Mouse (Mus musculus): Measurements from ENCODE around the gene a. TPM values are rescaled to one million over a fixed set of nuclear protein-coding genes. Genes with fewer than 3 reads are reported as not detected.

Gene a
- polyA plus RNA-seq, 1 experiment, result not detected

- no peaks in the 10 kb centered on the region for H3K4me1 ChIP-seq (ENCODE audit: control insufficient read depth, insufficient read depth, low read length)
- H3K27ac ChIP-seq (ENCODE audit: insufficient read depth, low read length), result no peak overlapping the region
- H3K27me3 ChIP-seq (ENCODE audit: control insufficient read depth, insufficient read depth, low read length, poor library complexity, severe bottlenecking), result no peaks in the 10 kb centered on the region
- H3K4me3 ChIP-seq (ENCODE audit: low read depth, low read length), result no peak overlapping the region
- no peak overlapping the region for H3K9ac ChIP-seq (ENCODE audit: low read depth, poor library complexity, severe bottlenecking)
- H3K9me3 ChIP-seq (replicated peaks; ENCODE audit: control insufficient read depth, insufficient read depth, low read length, poor library complexity, severe bottlenecking), result 0 out of 2 replicates have a peak, but pooled peaks cover under 1% of the 10 kb centered on the region
- no peaks in the 10 kb centered on the region for H3K36me3 ChIP-seq (ENCODE audit: control insufficient read depth, insufficient read depth, low read length, poor library complexity, severe bottlenecking)
- no peak for TF ChIP-seq EP300 (IDR thresholded peaks at IDR 0.05; ENCODE audit: insufficient read depth, low read depth, low read length)
- TF ChIP-seq POLR2A (IDR thresholded peaks at IDR 0.05; ENCODE audit: insufficient read depth, low read length), result no peak
- no peak for TF ChIP-seq CTCF (IDR thresholded peaks at IDR 0.05; ENCODE audit: low read depth, low read length)
Observed at GRCm38 (mm10) chr2:155091743-155092075, 300.5 kb downstream of the a start.

GRCm38 (mm10) chr2:155093418-155093817 lies 302.2 kb downstream of the a start:
- Histone ChIP-seq H3K27me3 (ENCODE audit: control insufficient read depth, insufficient read depth, low read length, poor library complexity, severe bottlenecking) (no peaks in the 10 kb centered on the region), H3K4me3 (ENCODE audit: low read depth, low read length) (no peak overlapping the region), H3K27ac (ENCODE audit: insufficient read depth, low read length) (no peak overlapping the region), H3K9ac (ENCODE audit: low read depth, poor library complexity, severe bottlenecking) (no peak overlapping the region), H3K9me3 (replicated peaks; ENCODE audit: control insufficient read depth, insufficient read depth, low read length, poor library complexity, severe bottlenecking) (0 out of 2 replicates have a peak, but pooled peaks cover 2% of the 10 kb centered on the region), H3K36me3 (ENCODE audit: control insufficient read depth, insufficient read depth, low read length, poor library complexity, severe bottlenecking) (no peaks in the 10 kb centered on the region), H3K4me1 (ENCODE audit: control insufficient read depth, insufficient read depth, low read length) (no peaks in the 10 kb centered on the region)
- TF ChIP-seq CTCF (IDR thresholded peaks at IDR 0.05; ENCODE audit: low read depth, low read length), result no peak

- H3K27me3 ChIP-seq (ENCODE audit: control insufficient read depth, insufficient read depth, low read length, poor library complexity, severe bottlenecking), result no peaks in the 10 kb centered on the region
Observed at GRCm38 (mm10) chr2:155098720-155099380, 307.6 kb downstream of the a start.

GRCm38 (mm10) chr2:155099421-155099820 lies 308.2 kb downstream of the a start:
- no peaks in the 10 kb centered on the region for H3K27me3 ChIP-seq (ENCODE audit: control insufficient read depth, insufficient read depth, low read length, poor library complexity, severe bottlenecking)
- H3K9ac ChIP-seq (ENCODE audit: low read depth, poor library complexity, severe bottlenecking), result no peak overlapping the region
- H3K4me3 ChIP-seq (ENCODE audit: low read depth, low read length), result no peak overlapping the region
- no peaks in the 10 kb centered on the region for H3K36me3 ChIP-seq (ENCODE audit: control insufficient read depth, insufficient read depth, low read length, poor library complexity, severe bottlenecking)
- H3K9me3 ChIP-seq (replicated peaks; ENCODE audit: control insufficient read depth, insufficient read depth, low read length, poor library complexity, severe bottlenecking), result 0 out of 2 replicates have a peak, but pooled peaks cover 2% of the 10 kb centered on the region
- TF ChIP-seq EP300 (IDR thresholded peaks at IDR 0.05; ENCODE audit: insufficient read depth, low read depth, low read length) (peak; percentile 59; the same call in 1 of the 2 replicates), POLR2A (IDR thresholded peaks at IDR 0.05; ENCODE audit: insufficient read depth, low read length) (no peak)
- no peak overlapping the region for H3K27ac ChIP-seq (ENCODE audit: insufficient read depth, low read length)
- peaks cover 4% of the 10 kb centered on the region for H3K4me1 ChIP-seq (ENCODE audit: control insufficient read depth, insufficient read depth, low read length)

More at GRCm38 (mm10) chr2:155098720-155099380, 307.6 kb downstream of the a start:
- Histone ChIP-seq H3K4me3 (ENCODE audit: low read depth, low read length) (no peak overlapping the region), H3K36me3 (ENCODE audit: control insufficient read depth, insufficient read depth, low read length, poor library complexity, severe bottlenecking) (no peaks in the 10 kb centered on the region), H3K27ac (ENCODE audit: insufficient read depth, low read length) (no peak overlapping the region), H3K9me3 (replicated peaks; ENCODE audit: control insufficient read depth, insufficient read depth, low read length, poor library complexity, severe bottlenecking) (0 out of 2 replicates have a peak, but pooled peaks cover 2% of the 10 kb centered on the region), H3K4me1 (ENCODE audit: control insufficient read depth, insufficient read depth, low read length) (peaks cover 4% of the 10 kb centered on the region), H3K9ac (ENCODE audit: low read depth, poor library complexity, severe bottlenecking) (no peak overlapping the region)
- TF ChIP-seq CTCF (IDR thresholded peaks at IDR 0.05; ENCODE audit: low read depth, low read length) (no peak), EP300 (IDR thresholded peaks at IDR 0.05; ENCODE audit: insufficient read depth, low read depth, low read length) (no peak), POLR2A (IDR thresholded peaks at IDR 0.05; ENCODE audit: insufficient read depth, low read length) (no peak)

- no peaks in the 10 kb centered on the region for H3K36me3 ChIP-seq (ENCODE audit: control insufficient read depth, insufficient read depth, low read length, poor library complexity, severe bottlenecking)
- TF ChIP-seq POLR2A (IDR thresholded peaks at IDR 0.05; ENCODE audit: insufficient read depth, low read length) (no peak), CTCF (IDR thresholded peaks at IDR 0.05; ENCODE audit: low read depth, low read length) (no peak), EP300 (IDR thresholded peaks at IDR 0.05; ENCODE audit: insufficient read depth, low read depth, low read length) (no peak)
Observed at GRCm38 (mm10) chr2:155099994-155100795, 309.0 kb downstream of the a start.

More at GRCm38 (mm10) chr2:155099994-155100795, 309.0 kb downstream of the a start:
- H3K9ac ChIP-seq (ENCODE audit: low read depth, poor library complexity, severe bottlenecking), result no peak overlapping the region
- 0 out of 2 replicates have a peak, but pooled peaks cover 2% of the 10 kb centered on the region for H3K9me3 ChIP-seq (replicated peaks; ENCODE audit: control insufficient read depth, insufficient read depth, low read length, poor library complexity, severe bottlenecking)
- no peak overlapping the region for H3K4me3 ChIP-seq (ENCODE audit: low read depth, low read length)
- H3K27ac ChIP-seq (ENCODE audit: insufficient read depth, low read length), result no peak overlapping the region
- H3K27me3 ChIP-seq (ENCODE audit: control insufficient read depth, insufficient read depth, low read length, poor library complexity, severe bottlenecking), result no peaks in the 10 kb centered on the region
- peaks cover 4% of the 10 kb centered on the region for H3K4me1 ChIP-seq (ENCODE audit: control insufficient read depth, insufficient read depth, low read length)

Other genes with a start within 250 kb of the a start
- gene 1700003F12Rik, start 244.3 kb upstream of the a start, polyA plus RNA-seq (2011; ENCODE audit: insufficient read depth, insufficient read length, low read depth, missing spikeins), result not detected in 2 replicates
- gene Actl10, start 239.6 kb upstream of the a start, polyA plus RNA-seq (2011; ENCODE audit: insufficient read depth, insufficient read length, low read depth, missing spikeins), result not detected in 2 replicates
- gene Necab3, start 232.5 kb upstream of the a start, polyA plus RNA-seq (2011; ENCODE audit: insufficient read depth, insufficient read length, low read depth, missing spikeins), result 4.0 and 5.1 TPM in 2 replicates
- 27.0 and 28.0 TPM in 2 replicates for gene E2f1, start 221.5 kb upstream of the a start, polyA plus RNA-seq (2011; ENCODE audit: insufficient read depth, insufficient read length, low read depth, missing spikeins)
- 8.3 and 9.5 TPM in 2 replicates for gene Pxmp4, start 187.7 kb upstream of the a start, polyA plus RNA-seq (2011; ENCODE audit: insufficient read depth, insufficient read length, low read depth, missing spikeins)
- 3.8 and 5.0 TPM in 2 replicates for gene Zfp341, start 178.1 kb upstream of the a start, polyA plus RNA-seq (2011; ENCODE audit: insufficient read depth, insufficient read length, low read depth, missing spikeins)
- gene 4930519P11Rik, start 178.0 kb upstream of the a start, polyA plus RNA-seq (2011; ENCODE audit: insufficient read depth, insufficient read length, low read depth, missing spikeins), result not detected in 2 replicates
- gene Chmp4b, start 139.7 kb upstream of the a start, polyA plus RNA-seq (2011; ENCODE audit: insufficient read depth, insufficient read length, low read depth, missing spikeins), result 116 and 125 TPM in 2 replicates
- gene Gm14214, start 21.4 kb upstream of the a start, polyA plus RNA-seq (2011; ENCODE audit: insufficient read depth, insufficient read length, low read depth, missing spikeins), result 1.2 and 1.4 TPM in 2 replicates
- 228 and 241 TPM in 2 replicates for gene Raly, start 306 bp upstream of the a start, polyA plus RNA-seq (2011; ENCODE audit: insufficient read depth, insufficient read length, low read depth, missing spikeins)
- gene Eif2s2, start 101.5 kb downstream of the a start, polyA plus RNA-seq (2011; ENCODE audit: insufficient read depth, insufficient read length, low read depth, missing spikeins), result 551 and 558 TPM in 2 replicates
- not detected in 2 replicates for gene Gm14226, start 226.9 kb downstream of the a start, polyA plus RNA-seq (2011; ENCODE audit: insufficient read depth, insufficient read length, low read depth, missing spikeins)

All from ES-Bruce4 (cell line).